Mouse (Mus musculus) lung, embryonic 14.5 days (tissue): ENCODE results near the gene Samd4b. TPM values are rescaled to one million over a fixed set of nuclear protein-coding genes. Genes with fewer than 3 reads are reported as not detected.
A peak's percentile ranks its signal among the peaks of the same experiment; 100 is the strongest.

Experiments used
- ATAC-seq: fragments of 200-750 bp; cut with Nextera tagmentation; 2 replicates; pipeline ENCODE4 v1.8.0; 2017; ENCODE audit warnings: mild to moderate bottlenecking, moderate TSS enrichment, moderate library complexity; ENCODE audit not compliant: insufficient read depth
- DNase-seq: peaks from one replicate; pipeline ENCODE4 v3.0.0-alpha.2; 2015
- H3K27ac ChIP-seq: fragments of 300-500 bp; sonication (generic); 2 replicates; pipeline ENCODE4 v1.5.1; 2014; ENCODE audit warnings: low read depth, mild to moderate bottlenecking, moderate library complexity
- H3K27me3 ChIP-seq: fragments of 300-500 bp; sonication (generic); 2 replicates; pipeline ENCODE4 v1.6.1; 2014; ENCODE audit warnings: low read length, control low read depth; ENCODE audit not compliant: insufficient read depth
- H3K36me3 ChIP-seq: fragments of 300-500 bp; sonication (generic); 2 replicates; pipeline ENCODE4 v1.6.1; 2014; ENCODE audit warnings: control low read depth; ENCODE audit not compliant: insufficient read depth
- H3K4me1 ChIP-seq: fragments of 300-500 bp; sonication (generic); 2 replicates; pipeline ENCODE4 v1.6.1; 2014; ENCODE audit warnings: antibody characterized with exemption, control low read depth; ENCODE audit not compliant: insufficient read depth
- H3K4me2 ChIP-seq: fragments of 300-500 bp; sonication (generic); 2 replicates; pipeline ENCODE4 v1.6.1; 2014; ENCODE audit warnings: mild to moderate bottlenecking
- H3K4me3 ChIP-seq: fragments of 300-500 bp; sonication (generic); 2 replicates; pipeline ENCODE4 v1.5.1; 2014; ENCODE audit warnings: low read depth, low read length
- H3K9ac ChIP-seq: fragments of 300-500 bp; sonication (generic); 2 replicates; pipeline ENCODE4 v1.6.1; 2014
- H3K9me3 ChIP-seq: fragments of 300-500 bp; sonication (generic); 2 replicates; pipeline ENCODE4 v1.6.1; 2016; ENCODE audit warnings: low read depth, low read length, control low read depth
- CTCF ChIP-seq: IDR thresholded peaks from 2 replicates; pipeline ENCODE4 v1.5.1; 2016; ENCODE audit warnings: antibody characterized with exemption, low read depth
- WGBS: fragments of 180-500 bp; shearing (Covaris S2); extraction: QIAGEN DNeasy Blood & Tissue Kit; methylation state at CpG from one replicate; pipeline ENCODE4 v1.1.7; 2014; 5-methylcytosine and 5-hydroxymethylcytosine counted together
- microRNA-seq: library from miRNA; unstranded; fragments of <30 nt; microRNA quantifications from one replicate; pipeline ENCODE4, GENCODE M21; 2016; ENCODE audit warnings: borderline number of aligned reads
- polyA plus RNA-seq: library from polyadenylated mRNA; unstranded; fragments of >200 nt; fragmentation: Nextera tagmentation; extraction: Ambion mirVana; gene quantifications from 2 replicates; pipeline ENCODE4 v1.2.1, GENCODE M21; 2014

The Samd4b gene
- polyA plus RNA-seq, 1 experiment from 2014 or later, result 34.0 TPM

DNA sequence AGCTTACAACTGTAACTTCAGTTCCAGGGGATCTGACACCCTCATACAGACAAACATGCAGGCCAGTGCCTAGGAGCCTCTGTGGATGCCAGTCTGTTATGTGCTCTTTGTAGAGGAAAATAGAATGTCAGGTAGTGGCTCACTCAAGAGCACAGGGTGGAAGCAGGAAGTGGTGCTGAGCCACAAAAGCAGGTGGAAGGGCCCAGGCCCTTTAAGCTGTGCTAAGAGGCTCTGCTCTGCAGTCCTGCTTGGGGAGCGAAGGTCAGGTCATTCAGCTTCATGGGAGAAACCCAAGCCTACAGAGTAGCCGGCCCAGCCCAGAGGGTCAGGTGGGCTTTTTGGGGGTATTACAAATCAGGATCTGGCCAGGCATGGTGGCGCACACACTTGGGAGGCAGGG lies 242.7 kb downstream of the Samd4b start:
- 95% methylated on average over 3 of the region's 3 CpGs for WGBS
- Histone ChIP-seq H3K4me2 (no peak overlapping the region), H3K27ac (no peak overlapping the region), H3K27me3 (no peaks in the 10 kb centered on the region), H3K4me1 (peaks cover 18% of the 10 kb centered on the region), H3K36me3 (peaks cover 52% of the 10 kb centered on the region), H3K9me3 (no peaks in the 10 kb centered on the region), H3K9ac (no peak overlapping the region), H3K4me3 (no peak overlapping the region)
- no peak for ATAC-seq
- no peak for TF ChIP-seq CTCF
- no peak for DNase-seq

- no peak for TF ChIP-seq CTCF
- Histone ChIP-seq H3K27ac (no peak overlapping the region), H3K4me1 (peaks cover 18% of the 10 kb centered on the region), H3K9me3 (no peaks in the 10 kb centered on the region), H3K4me2 (no peak overlapping the region), H3K9ac (no peak overlapping the region), H3K36me3 (peaks cover 46% of the 10 kb centered on the region), H3K4me3 (no peak overlapping the region), H3K27me3 (no peaks in the 10 kb centered on the region)
- ATAC-seq (no peak), DNase-seq (no peak)
- WGBS, result 91% methylated on average over 3 of the region's 3 CpGs
Measured at GRCm38 (mm10) chr7:28354596-28354995, 243.3 kb downstream of the Samd4b start.

- no peak for TF ChIP-seq CTCF
- Histone ChIP-seq H3K9me3 (no peaks in the 10 kb centered on the region), H3K27ac (no peak overlapping the region), H3K4me3 (no peak overlapping the region), H3K4me1 (peaks cover 18% of the 10 kb centered on the region), H3K27me3 (no peaks in the 10 kb centered on the region), H3K4me2 (no peak overlapping the region), H3K9ac (no peak overlapping the region), H3K36me3 (peaks cover 42% of the 10 kb centered on the region)
- DNase-seq, result no peak
- no peak for ATAC-seq
- 83% methylated on average over 3 of the region's 3 CpGs for WGBS
Measured at GRCm38 (mm10) chr7:28354113-28354581, 243.8 kb downstream of the Samd4b start.

- Histone ChIP-seq H3K9ac (no peak overlapping the region), H3K36me3 (peaks cover 37% of the 10 kb centered on the region), H3K4me2 (no peak overlapping the region), H3K4me1 (peaks cover 18% of the 10 kb centered on the region), H3K4me3 (no peak overlapping the region), H3K27ac (no peak overlapping the region), H3K9me3 (no peaks in the 10 kb centered on the region), H3K27me3 (no peaks in the 10 kb centered on the region)
- no peak for ATAC-seq
- DNase-seq, result no peak
- WGBS, result 85% methylated on average over 2 of the region's 2 CpGs
- TF ChIP-seq CTCF, result peak; percentile 16; the same call in 1 of the 2 replicates
Measured at GRCm38 (mm10) chr7:28353267-28353666, 244.7 kb downstream of the Samd4b start.

GRCm38 (mm10) chr7:28351676-28352191 lies 246.2 kb downstream of the Samd4b start:
- peak overlapping the region; percentile 94 for H3K4me2 ChIP-seq
- H3K36me3 ChIP-seq, result peaks cover 37% of the 10 kb centered on the region
- H3K4me3 ChIP-seq, result peak overlapping the region; percentile 89
- WGBS, result 26% methylated on average over 4 of the region's 4 CpGs
- H3K27me3 ChIP-seq, result no peaks in the 10 kb centered on the region
- no peak for TF ChIP-seq CTCF
- no peak for ATAC-seq
- DNase-seq, result no peak
- H3K27ac ChIP-seq, result peak overlapping the region; percentile 80
- peaks cover 6% of the 10 kb centered on the region for H3K4me1 ChIP-seq
- H3K9ac ChIP-seq, result peak overlapping the region; percentile 99
- no peaks in the 10 kb centered on the region for H3K9me3 ChIP-seq

GRCm38 (mm10) chr7:28350155-28350883 lies 247.6 kb downstream of the Samd4b start, which contains the start of gene Rps16:
TSS of gene Rps16 (plus strand) at chr7:28350652.
- peak; percentile 93 for ATAC-seq
- DNase-seq, result peak; percentile 99
- WGBS, result under 1% methylated on average over 50 of the region's 50 CpGs

More at GRCm38 (mm10) chr7:28350155-28350883, 247.6 kb downstream of the Samd4b start, which contains the start of gene Rps16:
- no peak for TF ChIP-seq CTCF
- H3K4me1 ChIP-seq, result peaks cover 6% of the 10 kb centered on the region
- H3K27me3 ChIP-seq, result no peaks in the 10 kb centered on the region
- H3K4me3 ChIP-seq, result peak within 1 kb of the TSS; percentile 89
- H3K27ac ChIP-seq, result peak within 1 kb of the TSS; percentile 80
- no peaks in the 10 kb centered on the region for H3K9me3 ChIP-seq
- peak within 1 kb of the TSS; percentile 99 for H3K9ac ChIP-seq
- peak within 1 kb of the TSS; percentile 94 for H3K4me2 ChIP-seq
- peaks cover 37% of the 10 kb centered on the region for H3K36me3 ChIP-seq

Small RNA genes lying within 50 kb of the gene (microRNA-seq; reads per million reads assigned to microRNA genes)
- 0.71 reads per million for gene Mir7049

Other genes starting within 250 kb of the Samd4b start
- 1,310 and 1,324 TPM in 2 replicates for gene Rps16, start 247.5 kb downstream of the Samd4b start, polyA plus RNA-seq
- 74.1 and 75.1 TPM in 2 replicates for gene Plekhg2, start 225.5 kb downstream of the Samd4b start, polyA plus RNA-seq
- 12.9 and 13.2 TPM in 2 replicates for gene Zfp36, start 217.9 kb downstream of the Samd4b start, polyA plus RNA-seq
- 45.9 and 49.1 TPM in 2 replicates for gene Med29, start 205.4 kb downstream of the Samd4b start, polyA plus RNA-seq
- gene Paf1, start 205.2 kb downstream of the Samd4b start, polyA plus RNA-seq, result 73.1 and 75.4 TPM in 2 replicates
- gene Gmfg, start 160.7 kb downstream of the Samd4b start, polyA plus RNA-seq, result 30.5 and 37.0 TPM in 2 replicates
- gene Lrfn1, start 146.2 kb downstream of the Samd4b start, polyA plus RNA-seq, result 4.4 and 6.6 TPM in 2 replicates
- gene Ifnl2, start 87.7 kb downstream of the Samd4b start, polyA plus RNA-seq, result not detected in 2 replicates
- gene Ifnl3, start 75.3 kb downstream of the Samd4b start, polyA plus RNA-seq, result not detected in 2 replicates
- gene Sycn, start 57.3 kb downstream of the Samd4b start, polyA plus RNA-seq, result not detected in 2 replicates
- gene Nccrp1, start 50.9 kb downstream of the Samd4b start, polyA plus RNA-seq, result not detected in 2 replicates
- 46.2 and 52.5 TPM in 2 replicates for gene Pak4, start within 50 bp of the Samd4b start, polyA plus RNA-seq
- gene Acp7, start 33.2 kb upstream of the Samd4b start, polyA plus RNA-seq, result not detected in 2 replicates
- gene Fbxo27, start 94.7 kb upstream of the Samd4b start, polyA plus RNA-seq, result 6.8 and 6.9 TPM in 2 replicates
- gene Fbxo17, start 118.7 kb upstream of the Samd4b start, polyA plus RNA-seq, result 13.6 and 15.8 TPM in 2 replicates
- gene Mrps12, start 143.7 kb upstream of the Samd4b start, polyA plus RNA-seq, result 131 and 132 TPM in 2 replicates
- 27.9 and 31.4 TPM in 2 replicates for gene Sars2, start 143.8 kb upstream of the Samd4b start, polyA plus RNA-seq
- not detected in 2 replicates for gene Ccer2, start 158.0 kb upstream of the Samd4b start, polyA plus RNA-seq
- 54.0 and 59.6 TPM in 2 replicates for gene Sirt2, start 168.6 kb upstream of the Samd4b start, polyA plus RNA-seq
- gene Nfkbib, start 169.4 kb upstream of the Samd4b start, polyA plus RNA-seq, result 31.8 and 37.4 TPM in 2 replicates
- gene Rinl, start 190.8 kb upstream of the Samd4b start, polyA plus RNA-seq, result 6.8 and 6.9 TPM in 2 replicates
- gene Hnrnpl, start 210.4 kb upstream of the Samd4b start, polyA plus RNA-seq, result 254 and 255 TPM in 2 replicates
- 127 and 133 TPM in 2 replicates for gene Ech1, start 227.1 kb upstream of the Samd4b start, polyA plus RNA-seq
- 3.2 and 3.7 TPM in 2 replicates for gene Lgals4, start 235.7 kb upstream of the Samd4b start, polyA plus RNA-seq